Mouse (Mus musculus): ENCODE measurements around the gene 1700001K19Rik. TPM values are rescaled to one million over a fixed set of nuclear protein-coding genes. Genes with fewer than 3 reads are reported as not detected.

The 1700001K19Rik gene
- total RNA-seq, 2 experiments from 2014 or later, result not detected

Small RNAs within 50 kb of the gene (microRNA-seq; reads per million reads assigned to microRNA genes)
- gene Gm27299, result not detected

Other genes starting within 250 kb of the 1700001K19Rik start
- 10 to 100 TPM; 87.5 to 88.8 TPM for gene Ppp2r5c, start 235.5 kb downstream of the 1700001K19Rik start, total RNA-seq (2021)
- gene Dync1h1, start 81.2 kb downstream of the 1700001K19Rik start, total RNA-seq (2021), result 100 to 1,000 TPM; 102 to 121 TPM
- 100 to 1,000 TPM; 127 to 147 TPM for gene Hsp90aa1, start 20.1 kb upstream of the 1700001K19Rik start, total RNA-seq (2021)
- 10 to 100 TPM; 24.6 to 34.2 TPM for gene Wdr20, start 55.3 kb upstream of the 1700001K19Rik start, total RNA-seq (2021)
- gene Mok, start 158.3 kb upstream of the 1700001K19Rik start, total RNA-seq (2021), result under 1 TPM; 0.34 to 0.91 TPM
- gene Zfp839, start 167.6 kb upstream of the 1700001K19Rik start, total RNA-seq (2021), result 1 to 10 TPM; 7.4 to 8.0 TPM
- 10 to 100 TPM; 40.5 to 41.9 TPM for gene Cinp, start 206.5 kb upstream of the 1700001K19Rik start, total RNA-seq (2021)
- 1 to 10 TPM; 4.8 to 5.4 TPM for gene Tecpr2, start 206.6 kb upstream of the 1700001K19Rik start, total RNA-seq (2021)

Data from gastrocnemius, postnatal 4 days (tissue).